Mouse (Mus musculus): ENCODE measurements at regions not wholly inside any gene's neighbourhood (a gene's known extent, or its start where the extent isn't known, plus 50 kb on each side); places are given as distances from the start of the nearest gene placed in this dataset.

DNA sequence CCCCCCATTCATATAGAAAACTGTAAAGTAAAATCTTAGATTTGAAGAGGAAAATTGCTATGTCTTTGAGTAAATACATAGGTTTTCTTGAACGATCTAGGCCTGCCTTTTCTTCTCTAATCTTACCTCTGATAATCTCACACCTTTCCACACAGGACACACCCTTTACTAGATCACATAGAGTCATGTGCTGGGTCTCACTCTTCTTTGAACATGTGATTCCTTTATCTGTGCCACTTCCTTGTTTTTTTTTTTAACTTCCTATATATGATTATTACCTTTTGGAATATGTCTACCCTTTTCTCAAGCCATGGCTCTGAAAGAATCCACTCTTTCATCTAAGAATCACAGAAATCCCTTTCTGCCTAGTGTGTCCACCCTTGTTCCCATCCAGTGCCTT, 136.2 kb downstream of the Klf5 start:
- Histone ChIP-seq H3K9me3 (replicated peaks) (no peaks in the 10 kb centered on the region), H3K4me3 (no peak overlapping the region), H3K9ac (no peak overlapping the region), H3K4me1 (replicated peaks) (no peaks in the 10 kb centered on the region), H3K36me3 (no peaks in the 10 kb centered on the region), H3K4me2 (no peak overlapping the region), H3K27ac (no peak overlapping the region), H3K27me3 (no peaks in the 10 kb centered on the region)
- 64% methylated on average over 1 of the region's 1 CpGs for WGBS
- ATAC-seq (replicated peaks; ENCODE audit: insufficient number of reproducible peaks, insufficient read depth, low FRiP score, low read depth) = no peak

DNA sequence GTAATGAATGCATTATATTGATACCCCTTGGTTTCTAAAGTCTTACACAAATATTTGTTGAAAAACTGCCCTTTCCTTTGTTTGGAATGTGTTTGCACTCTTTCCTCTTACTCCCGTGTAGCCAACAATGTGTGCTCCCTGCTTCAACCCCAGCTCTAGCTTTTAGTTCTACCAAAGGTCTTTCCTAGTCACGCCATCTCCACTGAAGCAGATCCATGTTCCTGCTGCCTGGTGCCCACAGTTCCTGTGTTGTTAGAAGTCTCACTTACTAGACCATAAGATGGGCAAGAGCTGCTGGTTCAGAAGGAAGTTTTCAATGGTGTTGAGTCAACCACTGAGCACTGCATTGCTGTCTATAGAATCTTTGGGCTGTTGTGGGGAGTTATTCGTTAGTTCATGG, 137.0 kb downstream of the Klf5 start:
- ATAC-seq (replicated peaks; ENCODE audit: insufficient number of reproducible peaks, insufficient read depth, low FRiP score, low read depth) = no peak
- no peak overlapping the region for H3K9ac ChIP-seq
- no peaks in the 10 kb centered on the region for H3K27me3 ChIP-seq
- H3K4me2 ChIP-seq = no peak overlapping the region
- no peak overlapping the region for H3K27ac ChIP-seq
- no peaks in the 10 kb centered on the region for H3K36me3 ChIP-seq
- no peaks in the 10 kb centered on the region for H3K9me3 ChIP-seq (replicated peaks)
- WGBS = 75% methylated on average over 3 of the region's 3 CpGs
- no peaks in the 10 kb centered on the region for H3K4me1 ChIP-seq (replicated peaks)
- no peak overlapping the region for H3K4me3 ChIP-seq

DNA sequence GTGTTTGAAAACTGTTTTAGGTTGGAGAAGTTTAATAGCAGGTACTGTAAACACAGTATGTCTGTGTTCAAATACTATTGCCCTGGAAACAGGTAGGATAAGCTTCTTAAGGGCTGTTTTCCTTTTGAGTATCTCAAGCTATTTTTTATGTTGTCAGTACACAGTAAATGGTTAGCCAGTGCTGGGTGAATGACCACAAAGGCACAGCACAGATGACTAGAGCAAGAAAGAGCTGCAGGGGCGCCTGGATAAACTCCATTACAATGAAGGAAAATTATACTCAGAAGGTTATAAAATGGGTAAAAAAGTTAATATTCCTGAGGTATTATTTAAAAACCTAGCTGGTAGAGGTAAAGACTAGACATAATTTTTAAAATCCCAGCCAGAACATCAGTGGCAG, 137.6 kb downstream of the Klf5 start:
- WGBS = 73% methylated on average over 1 of the region's 1 CpGs

DNA sequence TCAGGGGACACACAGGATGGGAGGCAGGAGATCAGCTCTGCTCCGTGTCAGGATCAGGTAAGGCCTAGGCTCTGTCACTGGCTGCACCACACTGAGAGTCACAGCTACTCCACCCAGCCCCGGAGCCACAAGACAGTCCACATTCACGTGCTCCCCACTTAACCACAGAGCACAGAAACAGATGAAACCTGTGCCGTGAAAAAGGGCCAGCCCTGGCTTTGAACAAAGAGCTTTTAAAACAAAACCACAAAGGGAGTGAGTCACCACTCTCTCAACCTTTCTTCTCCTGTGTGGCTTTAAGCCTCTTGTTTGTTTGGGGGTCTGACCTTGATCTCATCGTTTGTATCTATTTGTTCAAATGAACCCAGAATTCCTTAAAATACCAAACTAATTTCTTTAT, 150.6 kb downstream of the Klf5 start:
- no peaks in the 10 kb centered on the region for H3K36me3 ChIP-seq
- no peak for ATAC-seq (replicated peaks; ENCODE audit: insufficient number of reproducible peaks, insufficient read depth, low FRiP score, low read depth)
- no peak overlapping the region for H3K9ac ChIP-seq
- H3K27me3 ChIP-seq = no peaks in the 10 kb centered on the region
- WGBS = 56% methylated on average over 5 of the region's 5 CpGs
- H3K9me3 ChIP-seq (replicated peaks) = no peaks in the 10 kb centered on the region
- no peak overlapping the region for H3K4me2 ChIP-seq
- no peaks in the 10 kb centered on the region for H3K4me1 ChIP-seq (replicated peaks)
- H3K27ac ChIP-seq = no peak overlapping the region
- H3K4me3 ChIP-seq = no peak overlapping the region

More for the DNA sequence above, 137.6 kb downstream of the Klf5 start:
- Histone ChIP-seq H3K4me1 (replicated peaks) (no peaks in the 10 kb centered on the region), H3K36me3 (no peaks in the 10 kb centered on the region), H3K9me3 (replicated peaks) (no peaks in the 10 kb centered on the region), H3K4me3 (no peak overlapping the region), H3K27ac (no peak overlapping the region), H3K9ac (no peak overlapping the region), H3K4me2 (no peak overlapping the region), H3K27me3 (no peaks in the 10 kb centered on the region)
- ATAC-seq (replicated peaks; ENCODE audit: insufficient number of reproducible peaks, insufficient read depth, low FRiP score, low read depth) = no peak

DNA sequence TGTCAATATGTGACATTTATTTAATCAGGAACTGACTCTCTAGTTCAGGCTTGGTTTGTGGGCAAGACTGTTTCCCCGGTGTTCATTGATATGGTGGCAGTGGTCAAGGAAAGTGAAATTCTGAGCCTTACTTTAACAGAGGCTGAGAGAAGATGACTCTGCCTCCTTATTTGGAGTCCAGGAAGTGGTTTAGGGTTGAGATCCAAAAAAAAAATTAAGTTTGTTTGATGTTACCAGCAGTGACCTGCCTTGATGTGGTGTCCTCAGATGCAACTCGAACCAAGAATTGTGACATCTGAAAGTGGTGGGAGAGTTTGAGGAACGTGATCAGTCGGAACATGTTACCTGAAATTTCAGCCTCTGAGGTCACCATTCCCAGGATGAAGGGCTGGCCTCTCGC, 151.4 kb downstream of the Klf5 start:
- no peaks in the 10 kb centered on the region for H3K9me3 ChIP-seq (replicated peaks)
- H3K4me3 ChIP-seq = no peak overlapping the region
- no peaks in the 10 kb centered on the region for H3K4me1 ChIP-seq (replicated peaks)
- H3K27ac ChIP-seq = no peak overlapping the region
- ATAC-seq (replicated peaks; ENCODE audit: insufficient number of reproducible peaks, insufficient read depth, low FRiP score, low read depth) = no peak
- H3K4me2 ChIP-seq = no peak overlapping the region
- H3K9ac ChIP-seq = no peak overlapping the region
- H3K36me3 ChIP-seq = no peaks in the 10 kb centered on the region
- H3K27me3 ChIP-seq = no peaks in the 10 kb centered on the region
- WGBS = 84% methylated on average over 5 of the region's 5 CpGs

DNA sequence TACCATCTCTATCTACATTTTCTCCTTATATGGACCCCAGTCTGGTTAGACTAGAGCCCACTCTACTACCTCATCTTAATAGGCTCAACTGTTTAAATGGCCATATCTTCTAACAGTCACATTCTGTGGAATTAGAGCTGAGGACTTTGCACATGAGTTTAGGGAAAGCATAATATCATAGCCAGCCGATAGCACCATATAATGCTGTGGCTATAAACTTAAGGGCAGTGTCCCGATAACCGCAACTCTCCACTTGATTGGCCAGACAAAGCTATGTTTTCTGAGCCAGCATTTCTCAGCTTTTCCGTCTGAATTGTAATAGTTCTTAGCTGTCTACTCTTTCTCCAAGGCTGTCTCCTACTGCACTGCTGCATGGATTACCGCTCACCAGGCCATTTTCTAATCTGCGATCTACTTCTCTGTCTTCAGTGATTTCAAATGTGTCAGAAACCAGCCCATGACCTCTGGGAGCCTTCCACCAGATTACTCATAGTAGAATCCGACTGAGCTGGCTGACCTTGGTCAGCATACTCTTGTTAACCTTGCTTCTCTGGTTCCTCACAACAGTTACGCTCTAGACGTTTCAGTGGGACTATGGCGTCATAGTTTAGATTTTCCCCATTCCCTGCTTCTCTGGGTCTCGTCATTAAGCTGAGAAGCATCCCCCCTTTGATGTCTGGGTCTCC, 152.8 kb downstream of the Klf5 start:
- H3K27ac ChIP-seq = no peak overlapping the region
- no peak overlapping the region for H3K4me3 ChIP-seq
- no peaks in the 10 kb centered on the region for H3K4me1 ChIP-seq (replicated peaks)
- H3K27me3 ChIP-seq = no peaks in the 10 kb centered on the region
- H3K9me3 ChIP-seq (replicated peaks) = no peaks in the 10 kb centered on the region
- no peak for ATAC-seq (replicated peaks; ENCODE audit: insufficient number of reproducible peaks, insufficient read depth, low FRiP score, low read depth)
- WGBS = 80% methylated on average over 11 of the region's 11 CpGs
- no peak overlapping the region for H3K9ac ChIP-seq
- no peak overlapping the region for H3K4me2 ChIP-seq
- no peaks in the 10 kb centered on the region for H3K36me3 ChIP-seq

DNA sequence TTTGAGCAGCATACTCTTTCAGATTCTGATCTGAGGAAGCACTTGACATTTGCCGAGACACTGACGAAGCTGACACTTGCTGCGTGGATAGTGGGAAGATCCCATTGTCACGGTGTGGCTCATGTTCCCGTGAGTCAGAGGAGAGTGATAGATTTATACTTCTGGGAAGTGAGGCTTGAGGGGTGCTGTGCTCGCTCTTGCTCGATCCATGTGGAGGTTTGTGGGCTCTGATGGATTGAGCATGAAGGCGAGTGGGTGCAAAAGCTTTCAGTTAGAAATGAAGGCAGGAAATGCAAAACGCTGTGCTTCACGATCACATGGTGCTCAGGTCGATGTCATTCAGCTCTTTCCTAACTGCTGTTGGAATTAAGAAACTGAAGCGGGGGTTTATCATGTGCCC, 155.4 kb downstream of the Klf5 start:
- no peaks in the 10 kb centered on the region for H3K4me1 ChIP-seq (replicated peaks)
- no peaks in the 10 kb centered on the region for H3K9me3 ChIP-seq (replicated peaks)
- no peak overlapping the region for H3K4me3 ChIP-seq
- H3K36me3 ChIP-seq = no peaks in the 10 kb centered on the region
- no peak overlapping the region for H3K4me2 ChIP-seq
- no peak overlapping the region for H3K27ac ChIP-seq
- no peaks in the 10 kb centered on the region for H3K27me3 ChIP-seq
- no peak for ATAC-seq (replicated peaks; ENCODE audit: insufficient number of reproducible peaks, insufficient read depth, low FRiP score, low read depth)
- WGBS = 76% methylated on average over 12 of the region's 12 CpGs
- no peak overlapping the region for H3K9ac ChIP-seq

DNA sequence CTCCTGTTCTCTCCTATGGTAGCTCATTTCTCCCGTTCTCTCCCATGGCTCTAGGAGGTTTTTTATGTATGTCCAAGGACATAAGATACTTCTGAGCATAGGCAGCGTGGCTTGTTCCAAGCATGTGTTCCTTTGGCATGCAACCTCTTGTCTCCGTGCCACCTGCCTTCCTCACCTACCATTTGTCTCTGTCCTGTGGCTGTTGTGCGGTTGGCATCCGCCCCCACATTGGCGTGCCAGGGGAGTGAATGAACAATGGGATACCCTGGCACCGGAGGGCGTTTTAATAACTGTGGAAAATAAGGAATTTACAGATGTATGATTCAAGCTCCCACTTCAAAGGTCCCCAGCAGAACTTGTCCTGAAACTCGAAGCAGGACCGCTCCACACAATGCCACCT, 158.1 kb downstream of the Klf5 start:
- Histone ChIP-seq H3K4me2 (no peak overlapping the region), H3K9ac (no peak overlapping the region), H3K9me3 (replicated peaks) (no peaks in the 10 kb centered on the region), H3K27ac (no peak overlapping the region), H3K36me3 (no peaks in the 10 kb centered on the region), H3K4me3 (no peak overlapping the region), H3K27me3 (no peaks in the 10 kb centered on the region), H3K4me1 (replicated peaks) (no peaks in the 10 kb centered on the region)
- no peak for ATAC-seq (replicated peaks; ENCODE audit: insufficient number of reproducible peaks, insufficient read depth, low FRiP score, low read depth)
- 92% methylated on average over 10 of the region's 10 CpGs for WGBS

DNA sequence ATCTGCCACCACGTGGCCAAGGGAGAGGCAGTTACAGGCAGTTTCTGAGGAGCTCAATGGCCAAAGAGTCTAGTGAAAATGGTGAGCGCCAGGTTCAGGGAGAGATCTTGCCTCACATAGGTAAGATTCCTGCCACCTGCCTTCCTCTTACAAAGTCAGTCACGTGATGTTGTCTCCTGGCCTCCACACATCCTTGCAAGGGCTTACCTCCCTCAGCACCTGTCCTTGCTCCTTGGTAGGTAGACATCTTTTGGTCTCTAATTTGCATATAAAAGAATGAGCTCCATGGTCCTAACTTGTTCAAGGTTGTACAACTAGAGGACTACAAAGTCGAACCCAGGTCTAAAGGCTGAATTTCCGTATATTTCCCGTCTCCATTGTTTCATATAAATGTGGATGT, 159.1 kb downstream of the Klf5 start:
- H3K4me3 ChIP-seq = no peak overlapping the region
- 81% methylated on average over 6 of the region's 6 CpGs for WGBS
- no peaks in the 10 kb centered on the region for H3K27me3 ChIP-seq
- no peak overlapping the region for H3K9ac ChIP-seq
- no peak overlapping the region for H3K4me2 ChIP-seq
- no peak for ATAC-seq (replicated peaks; ENCODE audit: insufficient number of reproducible peaks, insufficient read depth, low FRiP score, low read depth)
- H3K9me3 ChIP-seq (replicated peaks) = no peaks in the 10 kb centered on the region
- H3K4me1 ChIP-seq (replicated peaks) = no peaks in the 10 kb centered on the region
- H3K36me3 ChIP-seq = no peaks in the 10 kb centered on the region
- H3K27ac ChIP-seq = no peak overlapping the region

DNA sequence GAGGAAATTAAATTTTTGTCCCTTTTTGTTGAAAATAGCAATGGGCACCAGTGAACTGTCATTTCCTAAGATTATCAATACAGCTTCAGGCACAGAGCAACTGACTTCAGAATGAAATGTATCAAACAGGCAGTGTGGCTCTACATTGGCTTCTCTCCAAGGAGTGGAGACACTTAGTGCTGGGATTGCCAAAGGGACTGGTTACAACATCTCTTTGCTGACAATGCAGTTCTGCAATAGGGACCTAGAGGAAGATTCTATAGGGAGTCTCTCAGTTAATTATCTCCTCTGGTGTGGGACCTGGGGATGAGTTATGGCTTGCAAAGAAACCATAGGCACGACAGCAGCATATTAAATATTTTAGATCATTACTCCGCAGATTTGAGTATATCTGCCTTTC, 173.6 kb downstream of the Klf5 start:
- Histone ChIP-seq H3K27ac (no peak overlapping the region), H3K4me2 (no peak overlapping the region), H3K27me3 (no peaks in the 10 kb centered on the region), H3K9me3 (replicated peaks) (no peaks in the 10 kb centered on the region), H3K36me3 (no peaks in the 10 kb centered on the region), H3K4me1 (replicated peaks) (no peaks in the 10 kb centered on the region), H3K4me3 (no peak overlapping the region), H3K9ac (no peak overlapping the region)
- WGBS = 84% methylated on average over 2 of the region's 2 CpGs
- ATAC-seq (replicated peaks; ENCODE audit: insufficient number of reproducible peaks, insufficient read depth, low FRiP score, low read depth) = no peak

DNA sequence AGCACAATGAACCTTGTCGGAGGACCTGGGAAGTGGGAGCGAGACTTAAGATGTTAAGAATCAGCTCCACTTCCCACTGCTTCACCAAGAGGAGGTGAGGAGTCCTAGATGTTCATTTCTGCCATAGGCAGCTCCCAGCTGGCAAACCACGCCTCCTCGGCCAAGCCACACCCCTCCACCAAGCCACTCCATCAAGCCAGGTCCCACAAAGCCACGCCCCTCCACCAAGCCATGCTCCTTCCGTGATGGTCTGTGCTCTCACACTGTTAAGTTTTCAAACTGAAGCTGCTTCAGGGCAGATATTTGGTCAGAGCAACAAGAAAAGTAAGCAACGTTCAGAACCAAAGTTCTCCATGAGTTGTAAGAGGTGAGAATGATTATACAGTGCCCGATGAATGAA, 176.8 kb downstream of the Klf5 start:
- WGBS = 72% methylated on average over 8 of the region's 8 CpGs
- Histone ChIP-seq H3K27me3 (no peaks in the 10 kb centered on the region), H3K36me3 (no peaks in the 10 kb centered on the region), H3K27ac (no peak overlapping the region), H3K9ac (no peak overlapping the region), H3K9me3 (replicated peaks) (no peaks in the 10 kb centered on the region), H3K4me3 (no peak overlapping the region), H3K4me2 (no peak overlapping the region), H3K4me1 (replicated peaks) (no peaks in the 10 kb centered on the region)
- ATAC-seq (replicated peaks; ENCODE audit: insufficient number of reproducible peaks, insufficient read depth, low FRiP score, low read depth) = no peak

DNA sequence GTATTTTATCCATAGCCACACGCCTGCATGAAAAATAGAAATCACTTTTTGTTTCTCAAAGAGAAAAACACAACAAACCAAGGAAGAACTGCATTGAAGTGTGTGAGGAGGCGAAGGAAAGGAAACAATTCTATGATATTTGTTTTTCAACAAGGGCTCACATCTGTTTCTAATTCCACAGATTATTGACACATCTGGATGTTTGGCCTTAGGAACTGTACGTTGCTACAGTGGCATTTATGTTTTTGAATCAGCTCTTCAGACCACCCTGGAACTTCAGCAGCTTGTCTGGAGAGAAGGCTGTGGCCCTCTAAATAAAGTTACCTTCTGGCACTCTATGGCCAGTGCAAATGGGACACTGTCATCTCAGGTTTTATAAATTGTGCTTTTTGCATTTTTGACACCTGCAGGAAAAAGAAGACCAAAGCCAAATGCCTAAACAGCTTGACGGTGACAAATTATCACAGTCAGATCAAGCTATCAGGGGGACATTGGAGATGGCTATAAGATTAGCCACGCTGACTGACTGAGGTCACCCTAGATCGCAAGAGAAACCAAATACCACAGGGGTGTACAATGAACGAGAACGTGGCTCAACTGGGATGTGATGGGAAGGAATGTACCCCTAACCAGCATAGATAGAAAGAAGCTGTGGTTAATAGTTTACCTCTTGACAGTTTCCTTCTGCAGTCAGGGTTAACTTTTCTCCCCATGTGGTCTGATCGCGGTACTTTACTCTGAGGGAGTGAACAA, 182.0 kb downstream of the Klf5 start:
- no peak for ATAC-seq (replicated peaks; ENCODE audit: insufficient number of reproducible peaks, insufficient read depth, low FRiP score, low read depth)
- Histone ChIP-seq H3K4me2 (no peak overlapping the region), H3K27me3 (no peaks in the 10 kb centered on the region), H3K9ac (no peak overlapping the region), H3K36me3 (no peaks in the 10 kb centered on the region), H3K4me1 (replicated peaks) (no peaks in the 10 kb centered on the region), H3K9me3 (replicated peaks) (no peaks in the 10 kb centered on the region), H3K27ac (no peak overlapping the region), H3K4me3 (no peak overlapping the region)
- 68% methylated on average over 10 of the region's 10 CpGs for WGBS

Data from heart, embryonic 15.5 days (tissue).